Mouse (Mus musculus) stomach, embryonic 14.5 days (tissue): ENCODE data around the gene Srp54a. TPM values are rescaled to one million over a fixed set of nuclear protein-coding genes. Genes with fewer than 3 reads are reported as not detected.
"Not testable (repeated sequence)": the region's sequence is repeated elsewhere in the genome, so short reads cannot be mapped to it uniquely, and the experiment has no call there.

ENCODE experiments used
- ATAC-seq: fragments of 200-750 bp; cut with Nextera tagmentation; 2 replicates; pipeline ENCODE4 v1.8.0; 2017; ENCODE audit warnings: low read depth, moderate TSS enrichment; ENCODE audit not compliant: insufficient number of reproducible peaks, insufficient read depth, low FRiP score
- H3K27ac ChIP-seq: fragments of 300-500 bp; sonication (generic); 2 replicates; pipeline ENCODE4 v1.5.1; 2014; ENCODE audit warnings: mild to moderate bottlenecking, low read length, moderate library complexity, mixed read lengths
- H3K27me3 ChIP-seq: fragments of 300-500 bp; sonication (generic); 2 replicates; pipeline ENCODE4 v1.6.1; 2014; ENCODE audit warnings: low read length, control low read depth, mixed read lengths; ENCODE audit not compliant: control insufficient read depth, insufficient read depth
- H3K36me3 ChIP-seq: fragments of 300-500 bp; sonication (generic); 2 replicates; pipeline ENCODE4 v1.6.1; 2014; ENCODE audit warnings: mild to moderate bottlenecking, control low read depth, low read length, moderate library complexity, mixed read lengths; ENCODE audit not compliant: control insufficient read depth, insufficient read depth
- H3K4me1 ChIP-seq: fragments of 300-500 bp; sonication (generic); 2 replicates; pipeline ENCODE4 v1.6.1; 2014; ENCODE audit warnings: low read length, control low read depth, mixed read lengths; ENCODE audit not compliant: control insufficient read depth, insufficient read depth
- H3K4me2 ChIP-seq: fragments of 300-500 bp; sonication (generic); replicated peaks from 2 replicates; pipeline ENCODE4 v1.6.1; 2014; ENCODE audit warnings: low read depth, low read length, control low read depth
- H3K4me3 ChIP-seq: fragments of 300-500 bp; sonication (generic); 2 replicates; pipeline ENCODE4 v1.5.1; 2014; ENCODE audit warnings: low read depth, low read length, control low read depth
- H3K9ac ChIP-seq: fragments of 300-500 bp; sonication (generic); replicated peaks from 2 replicates; pipeline ENCODE4 v1.6.1; 2014; ENCODE audit warnings: low read depth, mild to moderate bottlenecking, control low read depth, low read length, moderate library complexity, mixed read lengths
- H3K9me3 ChIP-seq: fragments of 300-500 bp; sonication (generic); 2 replicates; pipeline ENCODE4 v1.6.1; 2016; ENCODE audit warnings: low read depth, low read length, control low read depth; ENCODE audit not compliant: control insufficient read depth
- WGBS: fragments of 180-500 bp; shearing (Covaris S2); extraction: QIAGEN DNeasy Blood & Tissue Kit; methylation state at CpG from one replicate; pipeline ENCODE4 v1.1.7; 2014; 5-methylcytosine and 5-hydroxymethylcytosine counted together
- polyA plus RNA-seq: library from polyadenylated mRNA; unstranded; fragments of >200 nt; fragmentation: Nextera tagmentation; extraction: Ambion mirVana; gene quantifications from 2 replicates; pipeline ENCODE4 v1.2.1, GENCODE M21; 2014

Gene Srp54a
- polyA plus RNA-seq, 1 experiment from 2014 or later, result 169 TPM

DNA sequence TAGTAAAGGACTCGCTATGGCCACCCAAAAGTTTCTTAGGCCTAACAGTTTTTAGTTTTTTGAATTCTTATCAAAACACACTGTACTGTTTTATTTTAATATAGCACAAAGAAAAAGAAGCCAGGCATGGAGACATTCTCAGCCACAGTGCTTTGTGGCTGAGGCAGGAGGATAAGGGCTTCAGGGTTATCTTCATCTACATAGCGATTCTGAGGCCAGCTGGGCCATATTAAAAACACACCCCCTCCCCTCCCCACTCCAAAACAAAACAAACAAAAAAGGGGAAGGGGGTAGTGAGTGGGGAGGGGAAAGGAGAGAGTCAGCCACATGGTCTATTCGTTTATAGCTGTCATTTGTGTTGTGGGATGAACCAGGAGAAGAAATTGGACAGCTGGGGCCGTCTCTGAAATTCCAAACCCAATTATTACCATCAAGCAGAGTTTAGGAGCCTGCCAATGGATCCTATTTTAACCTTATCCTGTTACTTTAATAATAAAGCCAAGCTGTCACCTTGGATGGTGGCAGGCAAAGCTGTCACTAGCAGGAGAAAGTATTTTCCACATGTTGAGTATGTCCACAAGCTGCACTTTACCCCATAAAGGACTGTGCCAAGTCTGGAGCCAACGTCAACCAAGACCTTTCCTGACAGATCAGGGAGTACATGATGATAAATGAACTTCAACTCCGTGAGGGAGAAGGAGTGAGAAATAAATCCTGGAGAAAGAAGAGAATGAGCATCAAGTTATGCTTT, 21.0 kb upstream of the Srp54a start:
- H3K4me1 ChIP-seq, result no peaks in the 10 kb centered on the region
- no peak for ATAC-seq
- no peaks in the 10 kb centered on the region for H3K27me3 ChIP-seq
- H3K27ac ChIP-seq, result no peak overlapping the region
- WGBS, result 54% methylated on average over 6 of the region's 6 CpGs
- H3K4me2 ChIP-seq, result no peak overlapping the region
- H3K36me3 ChIP-seq, result no peaks in the 10 kb centered on the region
- no peak overlapping the region for H3K4me3 ChIP-seq
- H3K9ac ChIP-seq, result no peak overlapping the region
- H3K9me3 ChIP-seq, result no peaks in the 10 kb centered on the region

DNA sequence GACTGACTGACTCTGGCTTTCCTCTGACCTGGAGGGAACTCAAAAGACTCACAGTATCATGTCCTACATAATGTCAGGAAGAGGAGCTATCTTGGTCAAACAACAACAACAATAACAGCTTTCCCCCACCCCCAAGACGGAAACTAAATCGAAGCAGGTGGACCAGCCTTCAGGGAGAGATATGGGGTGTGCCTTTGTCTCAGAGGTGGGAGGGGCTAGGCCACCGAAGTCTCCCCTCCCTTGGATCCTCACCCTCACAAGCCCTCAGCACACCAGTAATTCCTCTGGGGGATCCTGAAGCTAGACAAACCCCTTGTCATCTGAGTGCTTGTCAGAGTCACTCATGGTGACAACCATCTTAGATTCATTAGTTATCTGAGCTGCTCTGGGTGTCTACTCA, 20.2 kb upstream of the Srp54a start:
- Histone ChIP-seq H3K4me3 (no peak overlapping the region), H3K9me3 (no peaks in the 10 kb centered on the region), H3K4me1 (no peaks in the 10 kb centered on the region), H3K4me2 (no peak overlapping the region), H3K9ac (no peak overlapping the region), H3K36me3 (no peaks in the 10 kb centered on the region), H3K27ac (no peak overlapping the region), H3K27me3 (no peaks in the 10 kb centered on the region)
- WGBS, result 48% methylated on average over 3 of the region's 3 CpGs
- no peak for ATAC-seq

DNA sequence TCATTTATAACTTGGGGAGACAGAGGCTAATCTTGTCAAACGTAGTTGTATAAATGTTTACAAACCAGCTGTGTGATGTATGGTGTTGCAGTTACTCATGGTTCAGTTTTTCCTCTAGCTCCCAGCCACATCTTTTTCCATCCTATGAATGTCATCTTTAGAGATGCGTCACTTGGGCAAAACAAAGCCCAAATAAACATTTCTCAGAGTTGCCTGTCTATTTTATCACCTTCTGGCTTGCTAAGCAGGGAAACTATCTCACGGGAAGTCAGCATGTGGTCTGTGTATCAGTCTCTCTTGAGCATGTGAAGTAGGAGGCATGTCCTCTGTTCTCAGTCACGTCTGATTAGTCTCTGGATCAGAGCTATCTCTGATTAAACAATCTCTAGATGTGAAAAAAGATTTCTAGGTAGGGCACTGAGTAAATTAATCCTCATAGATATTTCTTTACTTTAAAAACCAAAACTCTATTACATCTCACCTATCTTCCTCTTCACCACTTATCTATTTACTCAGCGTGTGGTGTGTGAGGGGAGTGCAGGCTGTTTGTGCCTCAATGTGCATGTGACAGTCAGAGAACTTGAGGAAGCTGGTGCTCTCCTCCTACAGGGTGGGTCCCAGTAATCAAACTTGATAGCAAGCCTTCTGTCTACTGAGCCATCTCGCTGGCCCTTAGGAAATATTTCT, 19.7 kb upstream of the Srp54a start:
- 56% methylated on average over 6 of the region's 6 CpGs for whole genome bisulfite sequencing
- Histone ChIP-seq H3K4me2 (no peak overlapping the region), H3K4me1 (no peaks in the 10 kb centered on the region), H3K9me3 (no peaks in the 10 kb centered on the region), H3K27ac (no peak overlapping the region), H3K36me3 (no peaks in the 10 kb centered on the region), H3K9ac (no peak overlapping the region), H3K27me3 (no peaks in the 10 kb centered on the region), H3K4me3 (no peak overlapping the region)
- ATAC-seq, result no peak

DNA sequence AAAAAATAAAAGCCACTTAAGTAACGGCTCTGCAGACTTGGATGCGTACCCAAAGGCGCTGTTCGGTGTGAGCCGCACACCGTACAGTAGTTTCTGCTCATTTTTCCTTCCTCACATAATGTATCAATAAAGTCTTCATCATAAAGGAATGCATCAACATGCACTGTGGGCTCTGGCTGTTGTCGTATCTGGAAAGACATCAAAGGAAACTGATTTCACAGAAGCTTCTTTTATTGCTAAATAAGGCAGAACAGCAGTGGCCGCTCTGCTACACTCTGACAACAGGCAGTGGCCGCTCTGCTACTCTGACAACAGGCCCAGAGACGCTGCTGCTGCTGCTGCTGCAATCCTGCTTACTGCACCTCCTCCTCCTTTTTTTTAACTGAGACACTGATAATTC, 19.1 kb upstream of the Srp54a start:
- Histone ChIP-seq H3K4me1 (no peaks in the 10 kb centered on the region), H3K9ac (no peak overlapping the region), H3K27ac (no peak overlapping the region), H3K27me3 (no peaks in the 10 kb centered on the region), H3K9me3 (no peaks in the 10 kb centered on the region), H3K4me3 (no peak overlapping the region), H3K36me3 (no peaks in the 10 kb centered on the region), H3K4me2 (no peak overlapping the region)
- WGBS, result 78% methylated on average over 10 of the region's 10 CpGs
- ATAC-seq, result no peak

DNA sequence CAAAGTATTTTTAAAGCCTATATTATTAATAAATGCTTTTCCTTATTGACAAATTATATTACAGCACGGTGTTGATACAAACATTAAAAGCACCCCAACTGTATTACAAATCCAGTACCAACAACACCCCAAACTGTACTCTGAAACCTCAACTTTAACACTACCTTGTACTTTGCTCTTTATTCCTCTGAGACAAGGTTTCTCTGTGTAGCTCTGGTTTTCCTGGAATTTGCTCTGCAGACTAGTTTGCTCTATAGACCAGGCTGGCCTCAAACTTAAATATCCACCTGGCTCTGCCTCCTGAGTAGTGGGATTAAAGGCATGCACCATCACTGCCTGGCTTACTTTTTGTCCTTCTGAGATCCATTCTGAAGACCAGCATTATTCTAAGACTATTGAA, 17.9 kb upstream of the Srp54a start:
- H3K36me3 ChIP-seq, result no peaks in the 10 kb centered on the region
- 92% methylated on average over 1 of the region's 1 CpGs for WGBS
- H3K9me3 ChIP-seq, result no peaks in the 10 kb centered on the region
- H3K4me3 ChIP-seq, result no peak overlapping the region
- no peak for ATAC-seq
- H3K9ac ChIP-seq, result no peak overlapping the region
- no peak overlapping the region for H3K4me2 ChIP-seq
- no peaks in the 10 kb centered on the region for H3K4me1 ChIP-seq
- no peaks in the 10 kb centered on the region for H3K27me3 ChIP-seq
- H3K27ac ChIP-seq, result no peak overlapping the region

DNA sequence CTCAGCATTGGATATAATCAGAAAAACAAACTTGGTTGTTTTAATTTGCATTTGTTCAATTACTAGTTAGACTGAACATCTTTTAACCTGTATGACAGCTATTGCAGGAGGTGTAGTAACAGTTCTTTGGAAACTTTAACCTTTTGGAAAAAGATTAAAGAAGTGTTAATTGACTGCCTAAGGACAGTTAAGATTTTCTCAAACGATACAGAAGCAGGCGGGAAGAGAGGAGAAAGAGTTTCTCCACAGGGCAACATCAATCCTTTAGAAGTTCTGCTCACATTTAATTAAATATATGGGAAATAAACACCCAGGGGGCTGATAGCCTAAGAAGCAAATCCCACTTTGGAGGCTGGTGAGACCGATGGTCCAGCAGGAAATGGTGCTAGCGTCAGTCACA, 7.6 kb upstream of the Srp54a start:
- H3K27ac ChIP-seq, result no peak overlapping the region
- no peak overlapping the region for H3K4me2 ChIP-seq
- no peak for ATAC-seq
- H3K27me3 ChIP-seq, result no peaks in the 10 kb centered on the region
- H3K36me3 ChIP-seq, result no peaks in the 10 kb centered on the region
- H3K9me3 ChIP-seq, result no peaks in the 10 kb centered on the region
- H3K9ac ChIP-seq, result no peak overlapping the region
- no peak overlapping the region for H3K4me3 ChIP-seq
- 66% methylated on average over 4 of the region's 4 CpGs for WGBS
- no peaks in the 10 kb centered on the region for H3K4me1 ChIP-seq

DNA sequence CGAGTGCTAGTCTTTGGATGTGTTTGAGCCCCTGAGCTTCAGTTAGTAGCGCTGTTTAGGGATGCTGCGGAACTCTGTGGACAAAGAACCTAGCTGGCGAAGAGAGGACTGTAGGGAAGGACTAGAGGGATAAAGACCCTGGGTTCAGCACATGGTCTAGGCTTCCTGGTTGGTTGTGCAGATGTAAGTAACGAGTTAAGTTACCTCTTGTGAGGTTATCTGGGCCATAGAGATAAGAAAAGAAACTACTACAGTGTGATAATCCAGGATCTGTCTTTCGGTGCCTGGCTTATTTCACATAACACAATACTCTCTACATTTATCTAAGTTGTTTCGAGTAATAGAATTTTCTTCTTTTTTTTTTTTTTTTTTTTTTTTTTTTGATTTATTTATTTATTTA, 6.4 kb upstream of the Srp54a start:
- no peak overlapping the region for H3K27ac ChIP-seq
- H3K9me3 ChIP-seq, result no peaks in the 10 kb centered on the region
- no peak overlapping the region for H3K4me3 ChIP-seq
- no peak overlapping the region for H3K4me2 ChIP-seq
- no peaks in the 10 kb centered on the region for H3K4me1 ChIP-seq
- no peaks in the 10 kb centered on the region for H3K36me3 ChIP-seq
- no peak overlapping the region for H3K9ac ChIP-seq
- H3K27me3 ChIP-seq, result no peaks in the 10 kb centered on the region
- 93% methylated on average over 7 of the region's 7 CpGs for WGBS
- ATAC-seq, result no peak

DNA sequence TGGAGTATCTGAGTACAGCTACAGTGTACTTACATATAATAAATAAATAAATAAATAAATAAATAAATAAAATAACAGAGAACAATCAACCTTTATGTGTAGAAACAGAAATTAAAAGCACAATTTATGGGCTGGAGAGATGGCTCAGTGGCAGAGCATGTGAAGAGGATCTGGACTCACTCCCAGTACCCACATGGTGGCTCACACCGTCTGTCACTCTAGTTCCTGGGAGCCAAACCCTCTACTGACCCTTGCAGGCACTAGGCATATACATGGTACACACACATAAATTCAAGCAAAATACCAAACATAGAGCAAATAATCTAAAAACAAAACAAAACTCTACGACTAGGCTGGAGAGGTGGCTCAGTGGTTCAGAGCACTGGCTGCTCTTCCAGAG, 4.8 kb upstream of the Srp54a start:
- Histone ChIP-seq H3K4me2 (no peak overlapping the region), H3K9ac (no peak overlapping the region), H3K4me3 (no peak overlapping the region), H3K27ac (no peak overlapping the region), H3K9me3 (no peaks in the 10 kb centered on the region), H3K27me3 (no peaks in the 10 kb centered on the region), H3K36me3 (no peaks in the 10 kb centered on the region), H3K4me1 (no peaks in the 10 kb centered on the region)
- WGBS, result 88% methylated on average over 2 of the region's 2 CpGs
- ATAC-seq, result no peak

DNA sequence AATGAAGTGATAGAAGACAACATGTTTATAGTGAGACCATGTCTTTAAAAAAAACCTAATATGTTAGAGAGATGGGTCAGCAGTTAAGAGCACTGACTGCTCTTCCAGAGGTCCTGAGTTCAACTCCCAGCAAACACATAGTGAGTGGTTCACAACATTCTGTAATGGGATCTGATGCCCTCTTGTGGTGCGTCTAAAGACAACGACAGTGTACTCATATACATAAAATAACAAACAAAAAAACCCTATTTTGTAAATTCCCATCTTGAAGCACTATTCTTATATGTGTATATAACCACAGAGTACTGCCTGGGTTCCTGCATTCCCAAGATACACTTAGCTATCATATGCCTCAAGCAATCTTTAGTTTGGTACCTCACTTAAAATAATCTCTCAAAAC, 1.4 kb upstream of the Srp54a start:
- ATAC-seq, H3K36me3 ChIP-seq, H3K4me2 ChIP-seq, H3K9ac ChIP-seq, H3K27ac ChIP-seq, H3K9me3 ChIP-seq, H3K27me3 ChIP-seq, H3K4me1 ChIP-seq, H3K4me3 ChIP-seq: not testable (repeated sequence)
- 43% methylated on average over 2 of the region's 2 CpGs for WGBS
